Mouse (Mus musculus) bone marrow, adult 2 months (tissue): Measurements from ENCODE around the gene Pick1. TPM values are rescaled to one million over a fixed set of nuclear protein-coding genes. Genes with fewer than 3 reads are reported as not detected.

Experiments used
- H3K27ac ChIP-seq: fragments of 200-500 bp; 2 replicates; pipeline ENCODE4 v1.5.1; 2012; ENCODE audit warnings: low read depth, mild to moderate bottlenecking, control low read depth, inconsistent platforms, low read length; ENCODE audit not compliant: control insufficient read depth, poor library complexity, insufficient read depth
- H3K4me1 ChIP-seq: fragments of 200-500 bp; 2 replicates; pipeline ENCODE4 v1.6.1; 2011; ENCODE audit warnings: low read length; ENCODE audit not compliant: control insufficient read depth, insufficient read depth
- H3K4me3 ChIP-seq: fragments of 200-500 bp; replicated peaks from 2 replicates; pipeline ENCODE3; 2011; ENCODE audit warnings: mild to moderate bottlenecking, low read depth, low read length, control low read depth; ENCODE audit not compliant: control insufficient read depth
- CTCF ChIP-seq: fragments of 200-500 bp; IDR thresholded peaks from 2 replicates; pipeline ENCODE4 v1.5.1; 2011; ENCODE audit warnings: low read length, control low read depth; ENCODE audit not compliant: control insufficient read depth, insufficient read depth
- POLR2A ChIP-seq: fragments of 200-500 bp; IDR thresholded peaks from 2 replicates; pipeline ENCODE4 v1.6.1; 2011; ENCODE audit warnings: low read depth, mild to moderate bottlenecking, control low read depth, low read length, borderline replicate concordance; ENCODE audit not compliant: control insufficient read depth
- WGBS: fragments of 180-500 bp; shearing (Covaris S2); methylation state at CpG from one replicate; pipeline ENCODE4 v1.1.7; 2018; 5-methylcytosine and 5-hydroxymethylcytosine counted together
- polyA plus RNA-seq: library from polyadenylated mRNA; stranded (reverse); fragments of >200 nt; gene quantifications from 2 replicates; pipeline ENCODE4 v1.2.4, GENCODE M21; 2011; ENCODE audit warnings: low replicate concordance; ENCODE audit not compliant: missing spikeins, insufficient read depth, insufficient read length

Gene Pick1
- polyA plus RNA-seq, 1 experiment = 13.6 TPM

DNA sequence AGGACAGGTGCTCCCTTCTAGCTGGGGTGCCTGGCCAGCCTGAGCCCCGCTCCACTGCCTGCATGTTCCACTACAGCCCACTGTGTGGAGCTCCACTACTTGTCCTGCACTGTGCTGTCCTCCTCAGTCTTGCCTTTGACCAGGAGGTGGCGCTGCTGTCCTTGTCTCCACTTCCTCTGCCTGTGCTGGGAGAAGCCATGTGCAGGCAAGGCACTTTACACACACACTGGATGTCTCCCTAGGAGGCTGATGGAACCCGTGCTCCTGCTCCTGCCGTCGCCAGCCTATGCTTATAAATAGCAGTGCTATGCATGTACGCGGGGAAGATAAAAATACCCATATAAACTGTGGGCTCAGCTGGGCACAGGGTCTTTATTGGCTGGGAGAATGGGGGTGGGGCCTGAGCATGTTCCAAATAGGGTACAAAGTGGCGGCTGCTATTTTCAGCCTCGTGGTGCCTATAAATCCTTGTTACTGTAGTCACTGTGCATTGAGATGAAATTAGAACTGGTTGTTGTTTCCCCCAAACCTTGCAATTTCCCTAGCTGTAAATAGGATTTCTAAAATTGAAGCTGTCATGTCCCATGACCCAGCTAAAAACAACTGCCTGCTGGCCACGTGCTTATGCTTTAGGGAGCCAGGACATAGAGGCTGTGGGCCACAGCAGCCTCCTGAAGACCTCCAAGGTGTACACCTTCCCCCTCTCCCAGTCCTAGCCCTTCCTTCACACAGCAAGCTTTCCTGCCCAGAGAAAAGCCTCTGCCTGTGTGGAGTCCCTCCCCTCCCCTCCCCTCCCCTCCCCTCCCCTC lies 14.5 kb downstream of the Pick1 start:
- whole genome bisulfite sequencing = 11% methylated on average over 10 of the region's 10 CpGs
- H3K27ac ChIP-seq = no peak overlapping the region
- peak; percentile 100 for TF ChIP-seq CTCF
- TF ChIP-seq POLR2A = no peak
- no peak overlapping the region for H3K4me3 ChIP-seq
- no peaks in the 10 kb centered on the region for H3K4me1 ChIP-seq

- 88% methylated on average over 7 of the region's 7 CpGs for WGBS
- H3K4me1 ChIP-seq = no peaks in the 10 kb centered on the region
- H3K27ac ChIP-seq = no peak overlapping the region
- H3K4me3 ChIP-seq = no peak overlapping the region
- no peak for TF ChIP-seq CTCF
- no peak for TF ChIP-seq POLR2A
Observed at GRCm38 (mm10) chr15:79244071-79244893, 15.3 kb downstream of the Pick1 start.

- no peaks in the 10 kb centered on the region for H3K4me1 ChIP-seq
- H3K27ac ChIP-seq = no peak overlapping the region
- TF ChIP-seq POLR2A = no peak
- no peak for TF ChIP-seq CTCF
- 66% methylated on average over 3 of the region's 3 CpGs for WGBS
- no peak overlapping the region for H3K4me3 ChIP-seq
Observed at GRCm38 (mm10) chr15:79245321-79245720, 16.3 kb downstream of the Pick1 start.

- WGBS = 72% methylated on average over 2 of the region's 2 CpGs
- Histone ChIP-seq H3K4me3 (no peak overlapping the region), H3K27ac (no peak overlapping the region)
Observed at GRCm38 (mm10) chr15:79250236-79250635, 21.3 kb downstream of the Pick1 start.

GRCm38 (mm10) chr15:79251168-79251567 lies 22.2 kb downstream of the Pick1 start:
- Histone ChIP-seq H3K27ac (no peak overlapping the region), H3K4me1 (no peaks in the 10 kb centered on the region), H3K4me3 (no peak overlapping the region)
- 45% methylated on average over 7 of the region's 7 CpGs for WGBS
- TF ChIP-seq CTCF = no peak
- TF ChIP-seq POLR2A = no peak

More at GRCm38 (mm10) chr15:79250236-79250635, 21.3 kb downstream of the Pick1 start:
- TF ChIP-seq POLR2A = no peak
- no peak for TF ChIP-seq CTCF
- H3K4me1 ChIP-seq = no peaks in the 10 kb centered on the region

DNA sequence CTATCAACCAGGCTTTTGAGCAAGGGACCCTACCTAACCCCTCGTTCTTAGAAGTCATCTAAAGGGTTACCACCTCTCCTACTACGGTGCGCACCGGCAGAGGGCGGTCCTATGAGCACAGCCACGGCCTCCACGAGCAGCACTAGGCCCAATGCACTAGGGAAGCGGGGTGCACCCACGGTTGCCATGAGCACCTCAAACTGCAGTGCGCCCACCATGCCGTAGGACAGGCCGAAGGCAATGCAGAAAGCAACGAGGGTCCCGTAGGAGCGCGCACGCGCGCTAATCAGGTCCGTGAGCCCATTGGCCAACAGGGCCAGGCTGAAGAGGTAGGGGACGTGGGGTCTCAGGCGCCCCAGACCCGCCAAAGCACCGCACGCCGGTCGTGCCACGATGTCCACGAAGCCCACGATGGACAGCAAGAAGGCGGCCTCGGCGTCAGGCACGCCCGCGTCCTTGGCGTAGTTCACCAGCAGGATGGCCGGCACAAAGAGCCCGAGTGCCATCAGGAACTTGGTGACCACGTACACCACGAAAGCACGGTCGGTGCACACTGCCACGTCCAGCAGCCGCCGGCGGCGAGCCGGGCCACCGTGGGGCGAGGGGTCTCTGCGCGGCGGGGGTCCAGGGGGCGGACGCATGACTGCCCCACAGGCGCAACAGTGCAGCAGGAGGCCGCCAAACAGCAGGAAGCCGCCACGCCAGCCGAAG lies 23.0 kb downstream of the Pick1 start:
- TF ChIP-seq CTCF (no peak), POLR2A (no peak)
- Histone ChIP-seq H3K27ac (no peak overlapping the region; the same call in 1 of the 2 replicates), H3K4me1 (no peaks in the 10 kb centered on the region), H3K4me3 (no peak overlapping the region)
- WGBS = 3% methylated on average over 61 of the region's 61 CpGs

GRCm38 (mm10) chr15:79252580-79252979 lies 23.6 kb downstream of the Pick1 start:
- 40% methylated on average over 24 of the region's 24 CpGs for WGBS
- no peak overlapping the region for H3K4me3 ChIP-seq
- H3K27ac ChIP-seq = no peak overlapping the region
- no peak for TF ChIP-seq CTCF
- TF ChIP-seq POLR2A = no peak
- H3K4me1 ChIP-seq = no peaks in the 10 kb centered on the region

- no peaks in the 10 kb centered on the region for H3K4me1 ChIP-seq
- no peak within 1 kb of the TSS for H3K27ac ChIP-seq
- 55% methylated on average over 3 of the region's 3 CpGs for WGBS
- TF ChIP-seq POLR2A = no peak
- TF ChIP-seq CTCF = no peak
- H3K4me3 ChIP-seq = no peak within 1 kb of the TSS
Observed at GRCm38 (mm10) chr15:79254661-79255060, 25.7 kb downstream of the Pick1 start, which contains the start of gene Slc16a8. Gene Slc16a8, minus strand, starts transcription at chr15:79254761.

GRCm38 (mm10) chr15:79258521-79258920 lies 29.5 kb downstream of the Pick1 start:
- 47% methylated on average over 17 of the region's 17 CpGs for WGBS
- Histone ChIP-seq H3K27ac (no peak overlapping the region), H3K4me1 (no peaks in the 10 kb centered on the region), H3K4me3 (no peak overlapping the region)
- TF ChIP-seq CTCF (no peak), POLR2A (no peak)
